Mouse (Mus musculus): Measurements from ENCODE around the gene Cacna1a. TPM values are rescaled to one million over a fixed set of nuclear protein-coding genes. Genes with fewer than 3 reads are reported as not detected.

The Cacna1a gene
- polyA plus RNA-seq, 1 experiment from 2014 or later, result 29.8 TPM

- H3K27me3 ChIP-seq (ENCODE audit: control insufficient read depth, insufficient read depth, low read length), result no peaks in the 10 kb centered on the region
- no peak overlapping the region for H3K4me2 ChIP-seq (ENCODE audit: low read depth, low read length)
- H3K9me3 ChIP-seq (ENCODE audit: control insufficient read depth, low read length), result no peaks in the 10 kb centered on the region
- no peak overlapping the region for H3K4me3 ChIP-seq (ENCODE audit: low read depth, low read length)
- H3K4me1 ChIP-seq (ENCODE audit: control insufficient read depth, insufficient read depth, low read length), result no peaks in the 10 kb centered on the region
- no peak overlapping the region for H3K9ac ChIP-seq (replicated peaks; ENCODE audit: low read depth, low read length)
- WGBS, result 86% methylated on average over 9 of the region's 9 CpGs
- no peak for ATAC-seq (ENCODE audit: low read depth)
- no peak overlapping the region for H3K27ac ChIP-seq (ENCODE audit: low read depth, low read length)
- H3K36me3 ChIP-seq (ENCODE audit: control insufficient read depth, insufficient read depth, low read length), result no peaks in the 10 kb centered on the region
Measured at GRCm38 (mm10) chr8:84388773-84389172, 533 bp downstream of the Cacna1a start.

DNA sequence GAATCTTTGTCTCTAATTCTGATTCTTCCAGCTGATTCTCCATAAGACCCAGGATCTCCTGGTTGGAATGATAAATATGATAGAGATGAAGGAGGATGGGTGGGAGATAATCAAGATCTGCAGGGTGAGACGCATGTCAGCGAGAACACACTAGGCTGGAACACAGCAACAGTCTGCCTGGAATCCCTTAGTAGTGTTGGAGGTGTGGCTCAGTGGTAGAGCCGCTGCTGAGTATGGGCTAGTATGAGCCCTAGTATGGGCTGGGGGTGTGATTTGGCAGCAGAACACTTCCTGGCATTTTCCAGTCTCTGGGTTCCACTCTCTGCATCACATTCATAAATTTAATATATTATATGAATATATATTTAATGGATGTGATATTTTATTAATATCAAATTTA, 933 bp downstream of the Cacna1a start:
- Histone ChIP-seq H3K4me3 (ENCODE audit: low read depth, low read length) (no peak overlapping the region), H3K27ac (ENCODE audit: low read depth, low read length) (no peak overlapping the region), H3K9ac (replicated peaks; ENCODE audit: low read depth, low read length) (no peak overlapping the region), H3K4me1 (ENCODE audit: control insufficient read depth, insufficient read depth, low read length) (no peaks in the 10 kb centered on the region), H3K36me3 (ENCODE audit: control insufficient read depth, insufficient read depth, low read length) (no peaks in the 10 kb centered on the region), H3K4me2 (ENCODE audit: low read depth, low read length) (no peak overlapping the region), H3K27me3 (ENCODE audit: control insufficient read depth, insufficient read depth, low read length) (no peaks in the 10 kb centered on the region), H3K9me3 (ENCODE audit: control insufficient read depth, low read length) (no peaks in the 10 kb centered on the region)
- no peak for ATAC-seq (ENCODE audit: low read depth)
- WGBS, result 94% methylated on average over 3 of the region's 3 CpGs

DNA sequence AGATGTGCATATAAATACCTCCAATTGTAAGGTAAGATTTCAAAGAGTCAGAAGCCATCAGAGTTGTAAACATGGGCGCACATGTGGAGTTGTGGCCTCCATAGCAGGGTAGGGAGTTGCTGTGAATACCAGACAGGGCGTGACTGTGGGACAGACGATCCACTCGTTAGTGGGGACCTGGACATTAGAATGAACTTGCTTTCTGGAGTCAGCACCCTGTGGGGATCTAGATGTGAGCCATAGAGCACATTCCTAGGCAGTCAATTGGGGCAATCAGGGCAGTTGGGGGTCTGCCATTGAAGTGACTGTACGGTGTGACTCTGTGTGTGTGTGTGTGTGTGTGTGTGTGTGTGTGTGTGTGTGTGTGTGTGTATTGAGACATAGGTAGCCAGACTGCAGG, 3.4 kb downstream of the Cacna1a start:
- no peak overlapping the region for H3K27ac ChIP-seq (ENCODE audit: low read depth, low read length)
- no peaks in the 10 kb centered on the region; the same call in 1 of the 2 replicates for H3K27me3 ChIP-seq (ENCODE audit: control insufficient read depth, insufficient read depth, low read length)
- no peaks in the 10 kb centered on the region for H3K4me1 ChIP-seq (ENCODE audit: control insufficient read depth, insufficient read depth, low read length)
- H3K9ac ChIP-seq (replicated peaks; ENCODE audit: low read depth, low read length), result no peak overlapping the region
- no peak for ATAC-seq (ENCODE audit: low read depth)
- no peaks in the 10 kb centered on the region for H3K9me3 ChIP-seq (ENCODE audit: control insufficient read depth, low read length)
- no peak overlapping the region for H3K4me3 ChIP-seq (ENCODE audit: low read depth, low read length)
- H3K4me2 ChIP-seq (ENCODE audit: low read depth, low read length), result no peak overlapping the region
- no peaks in the 10 kb centered on the region for H3K36me3 ChIP-seq (ENCODE audit: control insufficient read depth, insufficient read depth, low read length)
- 87% methylated on average over 5 of the region's 5 CpGs for WGBS

GRCm38 (mm10) chr8:84395751-84396457, 7.7 kb downstream of the Cacna1a start:
- no peaks in the 10 kb centered on the region; the same call in 1 of the 2 replicates for H3K27me3 ChIP-seq (ENCODE audit: control insufficient read depth, insufficient read depth, low read length)
- no peak overlapping the region for H3K9ac ChIP-seq (replicated peaks; ENCODE audit: low read depth, low read length)
- H3K4me1 ChIP-seq (ENCODE audit: control insufficient read depth, insufficient read depth, low read length), result no peaks in the 10 kb centered on the region
- no peaks in the 10 kb centered on the region for H3K9me3 ChIP-seq (ENCODE audit: control insufficient read depth, low read length)
- no peaks in the 10 kb centered on the region for H3K36me3 ChIP-seq (ENCODE audit: control insufficient read depth, insufficient read depth, low read length)
- H3K27ac ChIP-seq (ENCODE audit: low read depth, low read length), result no peak overlapping the region
- H3K4me2 ChIP-seq (ENCODE audit: low read depth, low read length), result no peak overlapping the region
- WGBS, result 64% methylated on average over 6 of the region's 6 CpGs
- no peak overlapping the region for H3K4me3 ChIP-seq (ENCODE audit: low read depth, low read length)
- ATAC-seq (ENCODE audit: low read depth), result no peak

- Histone ChIP-seq H3K36me3 (ENCODE audit: control insufficient read depth, insufficient read depth, low read length) (no peaks in the 10 kb centered on the region), H3K4me1 (ENCODE audit: control insufficient read depth, insufficient read depth, low read length) (peaks cover 11% of the 10 kb centered on the region), H3K27me3 (ENCODE audit: control insufficient read depth, insufficient read depth, low read length) (no peaks in the 10 kb centered on the region), H3K27ac (ENCODE audit: low read depth, low read length) (peak overlapping the region; percentile 78), H3K4me3 (ENCODE audit: low read depth, low read length) (peak overlapping the region; percentile 84), H3K9ac (replicated peaks; ENCODE audit: low read depth, low read length) (peak overlapping the region; percentile 90), H3K4me2 (ENCODE audit: low read depth, low read length) (peak overlapping the region; percentile 88), H3K9me3 (ENCODE audit: control insufficient read depth, low read length) (no peaks in the 10 kb centered on the region)
- 1% methylated on average over 66 of the region's 72 CpGs for WGBS
- ATAC-seq (ENCODE audit: low read depth), result peak; percentile 83
Measured at GRCm38 (mm10) chr8:84413886-84414851, 25.9 kb downstream of the Cacna1a start.

GRCm38 (mm10) chr8:84414918-84415317, 26.7 kb downstream of the Cacna1a start:
- no peak for ATAC-seq (ENCODE audit: low read depth)
- Histone ChIP-seq H3K9me3 (ENCODE audit: control insufficient read depth, low read length) (no peaks in the 10 kb centered on the region), H3K4me2 (ENCODE audit: low read depth, low read length) (peak overlapping the region; percentile 88), H3K27ac (ENCODE audit: low read depth, low read length) (peak overlapping the region; percentile 78), H3K9ac (replicated peaks; ENCODE audit: low read depth, low read length) (peak overlapping the region; percentile 90), H3K27me3 (ENCODE audit: control insufficient read depth, insufficient read depth, low read length) (no peaks in the 10 kb centered on the region), H3K4me3 (ENCODE audit: low read depth, low read length) (peak overlapping the region; percentile 84), H3K4me1 (ENCODE audit: control insufficient read depth, insufficient read depth, low read length) (peaks cover 11% of the 10 kb centered on the region), H3K36me3 (ENCODE audit: control insufficient read depth, insufficient read depth, low read length) (no peaks in the 10 kb centered on the region; the same call in 1 of the 2 replicates)
- 0% methylated on average over 18 of the region's 20 CpGs for WGBS

DNA sequence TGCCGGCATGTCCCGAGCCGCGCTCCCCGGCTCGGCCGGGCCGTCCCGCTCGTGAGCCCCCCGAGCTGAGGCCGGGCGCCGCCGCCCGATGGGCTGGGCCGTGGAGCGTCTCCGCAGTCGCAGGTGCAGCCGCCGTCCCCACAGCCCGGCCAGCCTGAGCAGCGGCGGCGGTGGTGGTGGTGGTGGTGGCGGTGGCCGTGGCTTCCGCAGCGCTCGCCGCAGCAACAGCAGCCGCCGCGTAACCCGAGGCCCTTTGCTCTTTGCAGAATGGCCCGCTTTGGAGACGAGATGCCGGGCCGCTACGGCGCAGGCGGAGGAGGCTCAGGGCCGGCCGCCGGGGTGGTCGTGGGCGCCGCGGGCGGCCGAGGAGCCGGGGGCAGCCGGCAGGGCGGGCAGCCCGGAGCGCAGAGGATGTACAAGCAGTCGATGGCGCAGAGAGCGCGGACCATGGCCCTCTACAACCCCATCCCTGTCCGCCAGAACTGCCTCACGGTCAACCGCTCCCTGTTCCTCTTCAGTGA, 27.2 kb downstream of the Cacna1a start:
- Histone ChIP-seq H3K36me3 (ENCODE audit: control insufficient read depth, insufficient read depth, low read length) (no peaks in the 10 kb centered on the region; the same call in 1 of the 2 replicates), H3K4me1 (ENCODE audit: control insufficient read depth, insufficient read depth, low read length) (peaks cover 11% of the 10 kb centered on the region), H3K27ac (ENCODE audit: low read depth, low read length) (peak overlapping the region; percentile 78), H3K4me2 (ENCODE audit: low read depth, low read length) (peak overlapping the region; percentile 88), H3K9ac (replicated peaks; ENCODE audit: low read depth, low read length) (peak overlapping the region; percentile 90), H3K9me3 (ENCODE audit: control insufficient read depth, low read length) (no peaks in the 10 kb centered on the region), H3K27me3 (ENCODE audit: control insufficient read depth, insufficient read depth, low read length) (no peaks in the 10 kb centered on the region), H3K4me3 (ENCODE audit: low read depth, low read length) (peak overlapping the region; percentile 84)
- ATAC-seq (ENCODE audit: low read depth), result peak; percentile 42
- under 1% methylated on average over 33 of the region's 64 CpGs for WGBS

GRCm38 (mm10) chr8:84416041-84416440, 27.8 kb downstream of the Cacna1a start:
- peak overlapping the region; percentile 84 for H3K4me3 ChIP-seq (ENCODE audit: low read depth, low read length)
- peak overlapping the region; percentile 88 for H3K4me2 ChIP-seq (ENCODE audit: low read depth, low read length)
- H3K27me3 ChIP-seq (ENCODE audit: control insufficient read depth, insufficient read depth, low read length), result no peaks in the 10 kb centered on the region
- H3K36me3 ChIP-seq (ENCODE audit: control insufficient read depth, insufficient read depth, low read length), result no peaks in the 10 kb centered on the region; the same call in 1 of the 2 replicates
- H3K9ac ChIP-seq (replicated peaks; ENCODE audit: low read depth, low read length), result peak overlapping the region; percentile 90
- 15% methylated on average over 14 of the region's 14 CpGs for WGBS
- H3K27ac ChIP-seq (ENCODE audit: low read depth, low read length), result peak overlapping the region; percentile 78
- H3K9me3 ChIP-seq (ENCODE audit: control insufficient read depth, low read length), result no peaks in the 10 kb centered on the region
- peaks cover 11% of the 10 kb centered on the region for H3K4me1 ChIP-seq (ENCODE audit: control insufficient read depth, insufficient read depth, low read length)
- ATAC-seq (ENCODE audit: low read depth), result peak; percentile 33; the same call in 1 of the 2 replicates

Data from neural tube, embryonic 14.5 days (tissue).